Mouse (Mus musculus): ENCODE measurements around the gene Nr1d1.

- TF ChIP-seq POLR2A (IDR thresholded peaks at IDR 0.05; ENCODE audit: insufficient read depth, low read depth, low read length), result 0 out of 2 replicates have a peak, but pooled peaks have one; percentile 21
- no peak for TF ChIP-seq CTCF (IDR thresholded peaks at IDR 0.05; ENCODE audit: insufficient read depth, low read depth, low read length)
Observed at GRCm38 (mm10) chr11:98741622-98742396, 33.3 kb downstream of the Nr1d1 start.
